Mouse (Mus musculus) gastrocnemius, adult 8-10 months (tissue): Measurements from ENCODE around the gene Reep6. TPM values are rescaled to one million over a fixed set of nuclear protein-coding genes. Genes with fewer than 3 reads are reported as not detected.

Source experiments
- DNase-seq, 2 experiments: peaks; one replicate each; pipeline ENCODE4 v3.0.0; 2022; ENCODE audit warnings: low spot score in 2 of 2
- total RNA-seq, 4 experiments: library from RNA; stranded (reverse); gene quantifications; 2 replicates each; pipeline ENCODE4 v1.2.4; 2022

Reep6 gene
- 1 to 10 TPM; 2.6 to 4.0 (median 3.2) TPM for total RNA-seq

DNA sequence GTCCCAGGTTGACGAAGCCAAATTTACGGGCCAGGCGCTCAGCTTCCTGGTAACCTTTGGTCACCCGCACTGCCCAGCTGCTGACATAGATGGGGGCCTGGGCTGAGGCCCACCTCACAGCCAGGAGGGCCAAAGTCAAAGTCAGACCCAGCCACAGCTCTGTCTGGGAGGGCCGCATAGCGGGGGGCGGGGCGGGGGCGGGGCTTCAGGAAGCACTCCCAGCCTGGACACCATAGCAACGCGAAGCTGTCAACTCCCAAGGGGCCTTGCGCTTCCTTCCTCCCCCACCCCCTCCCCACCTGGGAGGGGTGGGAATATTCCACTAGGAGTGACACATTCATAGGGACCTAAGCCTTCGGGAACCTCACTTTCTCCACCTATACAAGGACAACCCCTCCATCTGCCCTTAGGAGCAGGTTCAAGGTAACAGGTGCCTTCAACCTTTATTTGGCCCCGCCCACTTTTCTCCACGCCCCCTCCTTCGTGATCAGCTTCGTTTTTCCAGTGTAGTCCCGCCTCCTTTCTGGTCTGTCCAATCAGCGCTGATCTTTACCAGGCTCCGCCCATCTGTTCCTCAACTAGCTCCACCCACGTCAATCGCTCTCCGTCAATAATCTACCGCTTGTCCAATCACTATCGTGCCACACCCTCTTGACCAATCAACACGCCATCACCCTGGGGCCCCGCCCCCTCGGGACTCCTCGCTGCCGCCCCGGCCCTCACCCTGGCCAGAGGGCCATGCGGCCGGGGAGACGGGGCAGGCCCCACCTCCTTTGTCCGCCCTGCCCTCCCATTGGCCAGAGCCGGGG, at the start of gene Reep6, which contains the start of gene Pcsk4:
TSS of gene Reep6 (plus strand) at position 681 of the 809 bp plus-strand sequence.
TSS of gene Pcsk4 (minus strand) at position 226 of the 809 bp plus-strand sequence.
- peak; percentile 98 to 99 for DNase-seq

DNA sequence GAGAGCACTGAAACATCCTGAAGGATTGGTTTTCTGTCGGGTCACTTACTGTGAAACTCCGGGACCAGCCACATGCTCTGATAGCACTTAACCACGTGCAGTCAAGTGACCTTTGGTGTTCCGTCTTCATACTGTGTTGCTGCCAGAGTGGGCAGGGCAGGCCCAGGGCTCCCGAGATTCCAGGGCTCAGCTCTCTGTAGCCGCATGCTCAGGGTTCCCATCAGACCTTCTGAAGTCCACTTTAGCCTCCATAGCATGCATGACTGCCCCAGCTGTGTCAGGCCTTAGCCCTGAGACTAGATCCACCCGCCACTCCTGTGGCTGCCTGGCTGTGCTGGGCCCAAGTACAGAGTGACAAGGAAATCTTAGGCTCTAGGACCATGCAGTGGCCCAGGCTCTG, 48.4 kb upstream of the Reep6 start:
- no peak for DNase-seq

DNA sequence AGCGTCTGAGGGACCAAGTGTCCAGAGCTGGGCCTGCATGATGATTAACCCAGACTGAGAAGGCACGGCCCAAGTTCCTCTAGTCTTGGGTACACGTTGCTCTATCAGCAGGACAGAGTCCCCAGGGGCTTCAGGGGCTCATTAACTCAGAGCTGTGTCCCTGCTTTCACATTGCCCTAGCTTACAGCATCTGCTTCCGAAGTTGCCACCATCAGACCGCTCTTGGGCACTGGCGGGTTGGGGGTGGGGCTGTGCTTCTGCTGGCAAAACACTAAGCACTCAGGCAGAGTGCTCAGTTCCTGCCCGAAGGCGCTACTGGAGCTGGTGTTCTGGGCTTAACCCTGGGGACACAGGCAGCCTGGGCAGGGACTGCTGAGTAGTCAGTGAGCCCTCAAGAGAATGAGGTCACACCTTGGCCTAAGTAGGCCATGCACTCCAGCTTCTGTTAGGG, 47.8 kb upstream of the Reep6 start:
- DNase-seq = peak in 1 of 2 experiments; percentile 51

DNA sequence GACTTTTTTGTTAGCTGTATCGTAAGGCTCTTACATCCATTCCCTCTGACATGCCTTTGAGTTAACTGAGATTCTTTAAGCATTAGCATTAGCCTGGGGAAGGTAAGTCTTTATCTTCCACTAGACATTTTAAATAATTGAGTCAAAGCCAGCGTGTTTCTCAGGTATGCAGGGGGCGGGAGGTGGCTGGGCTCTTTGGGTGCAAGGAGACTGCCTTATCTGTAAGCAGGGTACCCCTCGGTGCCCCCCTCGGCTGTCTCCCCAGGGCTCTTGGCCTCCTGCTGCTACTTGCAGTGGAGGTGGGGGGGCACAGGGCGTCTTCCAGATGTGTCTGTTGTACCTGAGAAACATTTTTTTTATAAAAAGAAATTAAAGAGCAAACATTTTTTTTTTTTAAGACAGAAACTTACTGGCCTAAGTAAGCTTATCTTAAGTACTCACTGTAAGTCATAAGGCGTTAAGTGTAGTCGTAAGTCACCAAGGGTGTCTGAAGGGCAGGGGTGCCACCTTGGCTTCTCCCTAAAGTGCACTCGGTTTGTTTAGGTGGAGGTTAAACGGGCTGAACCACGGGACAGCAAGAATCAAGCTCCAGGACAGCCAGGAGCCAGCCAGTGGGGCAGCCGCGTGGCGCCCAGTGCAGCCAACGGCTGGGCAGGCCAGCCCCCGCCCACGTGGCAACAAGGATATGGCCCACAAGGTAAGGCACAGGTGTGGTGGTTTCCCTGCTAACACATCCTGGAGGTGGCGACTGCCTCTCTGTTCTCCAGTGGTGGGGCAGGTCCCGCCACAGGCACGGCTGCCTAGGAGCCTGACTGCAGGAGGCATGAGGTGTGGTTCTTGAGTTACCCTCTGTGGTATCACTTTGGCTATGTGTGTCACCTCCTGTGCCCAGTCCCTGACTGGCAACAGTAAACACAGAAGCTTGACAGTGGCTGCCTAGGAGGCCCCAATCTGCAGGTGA, 47.0 kb upstream of the Reep6 start:
- DNase-seq = no peak

DNA sequence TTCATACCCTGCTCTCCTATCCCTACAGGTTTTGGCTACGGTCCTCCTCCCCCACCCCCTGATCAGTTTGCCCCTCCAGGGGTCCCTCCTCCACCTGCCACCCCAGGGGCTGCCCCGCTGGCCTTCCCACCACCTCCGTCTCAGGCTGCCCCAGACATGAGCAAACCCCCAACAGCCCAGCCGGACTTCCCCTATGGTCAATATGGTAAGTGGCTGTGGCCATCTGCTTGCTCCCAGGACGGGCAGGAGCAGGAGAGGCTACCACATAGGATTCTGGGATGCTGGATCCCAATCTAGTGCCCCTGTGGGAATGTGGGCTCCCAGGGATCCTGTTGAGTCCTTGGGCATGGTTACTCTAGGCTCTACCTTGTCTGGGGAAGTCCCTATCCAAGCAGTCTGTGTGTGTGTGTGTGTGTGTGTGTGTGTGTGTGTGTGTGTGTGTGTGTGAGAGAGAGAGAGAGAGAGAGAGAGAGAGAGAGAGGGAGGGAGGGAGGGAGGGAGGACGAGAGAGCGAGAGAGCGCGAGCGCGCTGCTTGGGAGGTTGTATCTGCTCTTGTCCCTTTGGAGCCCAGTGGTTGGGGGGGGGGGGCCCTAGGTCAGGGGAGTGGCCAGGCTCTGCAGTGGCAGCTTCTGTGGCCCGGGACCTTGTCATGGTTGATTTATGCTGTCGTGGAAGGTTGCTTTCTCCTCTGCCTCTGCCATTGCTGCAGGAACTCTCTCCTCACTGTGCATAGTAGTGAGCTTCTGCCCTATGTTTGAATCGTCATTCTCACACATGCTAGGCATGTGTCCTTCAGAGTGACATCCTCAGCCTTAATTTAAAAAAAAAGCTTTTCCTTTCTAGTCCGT, 44.3 kb upstream of the Reep6 start:
- no peak for DNase-seq

DNA sequence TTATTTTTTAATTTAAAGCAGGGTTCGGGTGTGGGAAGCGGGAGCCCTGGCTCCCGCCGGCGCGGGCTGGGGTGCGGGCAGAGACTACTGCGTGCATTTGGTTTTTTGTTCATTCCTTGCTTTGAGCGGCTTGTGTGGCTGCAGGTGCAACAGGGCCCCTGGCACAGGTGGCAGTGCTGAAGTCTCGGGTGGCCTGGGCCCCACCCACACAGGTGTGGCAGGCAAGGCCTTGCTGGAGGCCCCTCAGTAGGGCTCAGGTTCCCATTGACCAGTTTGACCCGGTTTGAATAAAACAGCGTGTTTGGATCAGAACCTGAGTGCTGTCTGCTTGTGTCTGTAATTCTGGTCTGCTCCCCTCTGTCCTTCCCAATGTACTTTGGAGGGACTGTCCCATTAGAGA, 41.7 kb upstream of the Reep6 start:
- no peak for DNase-seq

DNA sequence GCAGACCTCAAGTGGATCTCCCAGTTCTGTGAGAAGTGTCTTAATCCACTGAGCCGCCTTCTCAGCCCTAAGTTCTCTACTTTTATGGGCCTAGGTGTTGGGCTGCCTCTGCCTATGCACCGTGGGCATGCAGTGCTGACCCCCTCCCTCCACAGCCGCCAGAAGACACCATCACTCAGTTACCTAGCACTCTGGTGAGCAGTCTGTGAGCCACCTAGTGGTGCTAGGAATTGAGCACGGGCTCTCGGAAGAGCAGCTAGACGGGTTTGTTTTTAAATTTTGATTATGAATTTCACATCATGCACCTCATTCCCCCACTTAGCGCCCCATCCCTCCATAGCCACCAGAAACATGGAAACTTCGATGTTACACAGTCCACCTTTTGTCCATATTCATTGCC, 41.1 kb upstream of the Reep6 start:
- no peak for DNase-seq

DNA sequence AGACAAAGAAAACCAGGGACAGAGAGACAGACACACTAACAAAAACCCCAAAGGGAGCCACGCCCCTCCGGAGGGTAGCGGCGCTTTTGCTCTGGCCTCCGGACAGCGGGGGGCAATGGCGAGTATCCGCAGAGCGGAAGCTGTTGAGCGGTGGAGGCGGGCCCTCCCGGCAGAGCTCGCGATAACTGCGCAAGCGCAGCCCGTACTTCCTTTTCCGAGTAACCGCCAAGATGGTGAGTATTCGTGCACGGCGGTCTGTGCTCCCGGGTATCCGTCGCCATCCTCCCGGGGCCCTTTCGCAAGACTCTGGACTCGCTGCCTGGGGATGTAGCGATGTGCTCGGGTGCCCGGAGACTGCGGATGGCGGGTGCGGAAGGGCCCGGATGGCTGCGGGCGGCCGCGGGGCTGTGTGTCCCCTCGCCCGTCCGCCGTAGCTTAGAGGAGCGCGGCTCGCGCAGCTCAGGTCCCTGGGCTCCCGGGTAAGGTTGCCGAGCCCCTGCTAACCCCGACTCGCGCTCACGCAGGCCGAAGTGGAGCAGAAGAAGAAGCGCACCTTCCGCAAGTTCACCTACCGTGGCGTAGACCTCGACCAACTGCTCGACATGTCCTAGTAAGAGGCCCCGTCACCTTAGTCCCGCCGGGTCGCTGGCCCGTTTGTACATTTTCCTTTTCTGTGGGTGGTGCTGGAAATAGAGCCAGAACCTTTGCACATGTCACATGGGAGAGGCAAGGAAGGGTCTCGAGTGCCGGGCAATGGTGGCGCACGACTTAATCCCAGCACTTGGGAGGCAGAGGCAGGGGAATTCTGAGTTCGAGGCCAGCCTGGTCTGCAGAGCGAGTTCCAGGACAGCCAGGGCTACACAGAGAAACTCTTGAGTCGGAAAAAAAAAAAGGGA, 37.3 kb upstream of the Reep6 start, which contains the start of gene Rps15:
TSS of gene Rps15 (plus strand) at position 203 of the 896 bp plus-strand sequence.
- DNase-seq = peak; percentile 82 to 91

DNA sequence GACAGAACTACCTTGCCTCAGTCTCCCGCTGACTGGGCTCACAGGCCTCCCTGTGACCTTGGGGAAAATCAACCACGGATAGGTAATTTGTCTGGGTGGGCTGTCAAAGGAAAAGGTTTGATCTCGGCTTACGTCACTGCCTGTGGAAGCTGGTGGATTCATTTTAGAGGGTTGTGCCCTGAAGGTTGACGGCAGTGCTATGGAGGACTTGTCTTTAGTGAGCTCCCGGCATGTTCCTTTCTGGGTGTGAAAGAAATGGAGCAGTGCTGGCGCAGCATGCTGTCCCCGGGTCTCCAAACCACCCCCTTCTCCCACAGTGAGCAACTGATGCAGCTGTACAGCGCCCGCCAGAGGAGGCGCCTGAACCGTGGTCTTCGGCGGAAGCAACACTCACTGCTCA, 36.4 kb upstream of the Reep6 start:
- DNase-seq = no peak

DNA sequence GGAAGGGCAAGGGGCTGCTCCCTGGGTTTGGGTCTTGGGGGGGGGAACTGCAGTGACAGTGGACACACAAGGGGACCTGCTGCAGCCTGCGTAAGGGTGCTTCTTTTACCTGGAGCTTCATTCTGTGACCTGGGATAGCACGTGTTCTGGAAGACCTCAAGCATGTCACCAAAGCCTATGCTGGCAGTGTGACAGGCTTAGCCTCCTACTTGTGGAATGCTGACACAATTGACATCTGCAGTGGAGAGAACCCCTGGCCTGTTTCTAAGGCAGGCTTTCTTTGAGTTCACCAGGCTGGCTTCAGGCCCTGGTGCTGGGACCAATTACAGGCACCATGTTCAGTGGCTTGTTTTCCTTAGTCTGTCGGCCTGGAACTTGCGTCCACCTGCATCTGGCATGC, 35.4 kb upstream of the Reep6 start:
- DNase-seq = no peak

DNA sequence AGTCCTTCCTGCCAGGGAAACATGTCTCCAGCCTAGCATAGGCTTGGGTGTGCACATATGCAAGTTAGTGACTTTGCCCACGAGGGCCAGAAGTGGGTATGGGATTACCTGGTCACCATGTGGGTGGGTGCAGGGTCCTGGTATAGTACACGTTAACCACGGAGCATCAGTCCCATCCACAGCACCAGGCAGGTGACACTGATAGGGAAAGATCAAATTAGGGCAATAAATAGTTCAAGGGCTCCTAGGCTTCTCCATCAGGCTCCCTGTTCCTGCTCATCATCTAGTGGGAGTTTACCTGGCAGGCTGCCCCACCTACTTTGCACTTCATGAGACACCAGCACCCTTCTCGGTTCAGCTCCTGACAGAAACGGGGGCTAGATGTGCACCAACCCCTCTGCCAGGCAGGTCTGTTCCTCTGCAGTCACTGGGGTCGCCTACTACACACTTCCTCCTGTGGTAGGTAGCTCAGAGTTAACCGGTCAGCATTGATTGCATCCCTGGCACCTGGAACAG, 34.9 kb upstream of the Reep6 start:
- DNase-seq = no peak

DNA sequence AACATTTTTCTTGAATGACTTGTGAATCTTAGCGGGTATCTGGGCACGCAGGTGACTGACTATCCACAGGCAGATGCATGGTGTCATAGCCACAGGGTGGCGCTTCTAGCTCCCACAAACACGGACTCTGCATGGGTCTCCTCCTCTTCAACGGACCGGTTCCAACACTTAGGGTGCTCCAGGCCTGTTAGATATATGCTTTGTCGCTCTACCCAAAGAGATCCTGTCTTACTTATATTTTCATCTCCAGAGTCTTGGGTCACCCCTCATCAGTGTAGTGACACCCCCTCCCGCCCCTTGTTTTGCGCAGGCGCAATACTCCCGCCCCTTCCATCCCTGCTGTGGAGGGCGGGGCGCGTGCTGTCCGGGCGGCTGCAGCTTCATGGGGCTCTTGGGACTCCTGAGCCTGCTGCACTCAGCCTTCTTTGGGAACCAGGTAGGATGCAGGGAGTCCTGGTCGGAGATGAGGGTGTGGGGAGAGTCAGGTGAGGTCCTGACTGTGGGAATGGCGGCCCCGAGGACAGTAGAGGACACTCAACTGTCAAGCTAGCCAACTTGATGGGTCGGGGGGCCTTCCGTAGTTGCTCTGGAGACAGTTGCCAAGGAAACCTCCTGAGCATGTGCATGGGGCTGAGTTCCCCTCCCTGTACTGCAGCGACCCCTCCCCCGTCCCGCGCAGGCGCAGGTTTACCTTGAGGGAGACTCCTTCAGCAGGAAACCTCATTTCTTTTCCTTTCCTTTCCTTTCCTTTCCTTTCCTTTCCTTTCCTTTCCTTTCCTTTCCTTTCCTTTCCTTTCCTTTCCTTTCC, 33.9 kb upstream of the Reep6 start, which contains the start of gene Apc2:
TSS of gene Apc2 (plus strand) at position 360 of the 808 bp plus-strand sequence.
- DNase-seq = peak; percentile 53 to 69

DNA sequence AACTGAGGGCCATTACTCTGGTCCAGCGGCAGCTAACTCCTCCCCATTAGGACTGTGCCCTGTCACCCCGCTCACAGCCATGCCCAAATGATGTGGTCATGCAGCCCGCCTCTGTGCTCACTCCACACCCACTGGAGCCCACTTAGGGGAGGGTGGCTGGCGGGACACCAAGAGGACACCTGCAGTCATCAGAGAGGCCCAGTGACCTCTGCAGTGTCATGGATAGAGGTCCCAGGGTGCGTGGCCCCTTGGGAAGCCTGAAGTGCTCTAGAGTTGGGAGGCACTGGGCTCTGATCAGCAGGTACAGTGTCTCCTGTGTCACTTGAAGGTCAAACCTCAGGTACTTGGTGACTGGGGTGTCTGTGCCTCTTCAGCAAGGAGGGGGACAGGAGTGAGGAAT, 32.9 kb upstream of the Reep6 start:
- no peak for DNase-seq

DNA sequence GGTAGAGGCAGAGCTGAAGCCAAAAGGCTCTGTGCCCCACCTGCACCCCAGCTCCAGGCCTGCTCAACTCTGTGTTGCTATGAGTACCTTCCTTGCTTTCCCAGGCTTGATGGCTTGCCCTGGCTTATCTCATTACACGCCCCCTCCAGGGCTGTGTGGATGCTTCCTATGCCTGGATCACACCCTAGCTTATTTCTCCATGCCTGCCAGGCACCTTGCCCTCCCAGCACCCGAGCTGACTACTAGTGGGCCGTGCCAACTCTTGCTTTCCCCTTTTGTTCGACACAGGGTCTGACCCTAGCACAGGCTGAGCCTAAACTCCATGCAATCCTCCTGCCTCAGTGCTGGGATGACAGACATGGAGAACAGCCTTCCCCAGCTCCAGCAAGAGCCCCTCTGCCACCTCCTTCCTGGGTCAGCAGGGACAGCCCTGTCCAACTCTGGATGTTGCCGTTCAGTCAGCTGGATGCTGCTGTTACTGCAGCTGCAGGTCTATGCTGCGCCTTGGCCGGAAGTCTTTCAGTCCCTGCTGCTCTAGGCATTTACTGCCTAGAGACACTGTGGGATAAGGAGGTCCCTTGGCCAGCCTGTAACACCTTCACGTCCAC, 32.1 kb upstream of the Reep6 start:
- no peak for DNase-seq

DNA sequence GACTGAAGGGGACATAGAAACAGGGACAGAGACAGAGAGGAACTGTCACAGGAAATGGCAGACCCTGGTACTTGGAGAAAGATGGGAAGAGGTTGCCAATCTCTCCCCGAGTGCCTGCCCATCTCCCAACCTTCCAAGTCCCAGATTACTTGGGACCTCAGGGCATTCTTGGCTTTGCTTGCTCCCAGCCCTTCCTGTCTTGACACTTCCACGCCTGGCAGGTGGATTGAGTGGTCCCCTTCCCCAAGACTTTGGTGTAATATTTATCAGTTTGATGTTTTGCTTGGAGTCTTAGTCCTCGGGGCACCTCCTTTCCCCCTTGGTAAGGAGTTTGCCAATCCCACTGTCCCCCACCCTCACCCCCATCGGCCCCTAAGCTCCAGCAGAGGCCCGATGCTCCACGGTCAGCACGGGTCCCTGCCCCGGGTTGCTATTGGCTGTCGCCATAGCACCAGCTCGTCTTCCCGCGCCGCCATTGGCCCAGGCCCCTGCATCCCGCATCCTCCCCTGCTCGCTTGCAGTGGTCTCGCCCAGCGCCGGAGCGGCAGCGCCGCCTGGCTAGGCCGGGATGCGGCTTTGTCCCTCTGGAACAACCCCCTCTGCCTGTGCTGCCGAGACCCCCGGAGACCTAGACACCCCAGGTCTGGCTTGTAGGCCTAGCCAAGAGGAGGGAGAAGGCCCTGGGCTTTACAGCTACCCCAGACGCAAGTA, 31.0 kb upstream of the Reep6 start:
- no peak for DNase-seq

DNA sequence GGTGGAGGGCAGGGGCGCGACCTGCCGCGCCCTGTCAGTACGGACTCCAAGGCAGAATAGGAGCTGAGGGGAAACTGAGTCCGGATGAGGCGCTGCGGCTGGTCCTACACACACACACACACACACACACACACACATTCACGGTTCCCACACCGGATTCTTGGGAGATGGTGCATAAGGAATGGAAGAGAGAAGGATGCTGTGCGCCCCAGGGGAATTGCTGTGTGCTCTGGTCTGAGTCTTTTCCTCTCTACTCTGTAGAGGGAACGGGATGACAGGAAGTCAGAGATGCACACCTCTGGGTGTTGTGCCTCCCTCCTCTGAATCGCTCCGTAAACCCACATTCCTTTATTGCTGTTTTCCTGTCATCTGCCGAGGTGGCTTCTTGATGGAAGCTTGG, 30.5 kb upstream of the Reep6 start:
- DNase-seq = no peak

DNA sequence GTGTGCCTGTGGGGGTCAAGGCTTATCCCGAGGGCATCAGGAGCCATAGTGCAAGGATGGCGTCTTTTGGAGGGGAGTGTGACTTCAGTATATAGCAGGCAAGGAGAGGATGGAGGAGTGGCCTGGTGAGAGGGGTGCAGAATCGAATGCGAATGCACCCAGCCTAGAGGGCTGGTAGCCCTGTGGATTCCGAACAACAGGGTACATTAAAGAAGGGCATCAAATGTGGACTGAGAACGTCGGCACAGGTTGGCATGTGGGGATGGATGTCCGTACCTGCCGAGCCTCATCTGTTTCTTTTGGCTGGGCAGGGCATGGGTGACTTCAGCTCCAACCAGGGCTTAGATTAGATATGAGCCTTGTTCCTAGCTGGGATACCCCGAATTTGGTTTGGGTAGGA, 29.9 kb upstream of the Reep6 start:
- DNase-seq = no peak

DNA sequence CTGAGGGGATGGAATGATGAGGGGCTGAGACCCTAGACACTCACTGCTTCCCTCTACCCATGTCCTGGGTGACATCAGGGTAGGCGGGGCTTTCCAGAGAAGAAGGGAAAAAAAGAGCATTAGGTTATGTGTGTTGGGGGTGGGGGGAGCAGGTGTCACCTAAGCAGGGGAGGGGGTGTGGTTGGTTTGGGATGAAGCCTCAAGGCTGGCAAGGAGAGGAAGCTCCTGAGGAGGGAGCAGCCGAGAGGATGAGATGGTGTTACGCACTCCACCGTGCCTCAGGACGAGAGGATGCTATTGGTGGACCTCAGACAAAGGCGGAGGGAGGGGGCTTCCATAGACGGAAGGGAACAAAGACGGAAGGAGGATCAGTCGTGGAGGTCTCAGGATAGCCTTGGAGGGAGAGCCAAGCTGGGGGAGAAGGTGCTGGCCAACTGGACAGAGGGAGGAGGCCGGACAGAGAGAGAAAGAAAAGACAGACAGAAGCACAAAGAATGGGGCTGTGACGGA, 29.0 kb upstream of the Reep6 start:
- DNase-seq = no peak
